Mouse (Mus musculus): ENCODE results near the gene Maml2.

GRCm38 (mm10) chr9:13525561-13526255, 228.0 kb downstream of the Maml2 start:
- no peak for TF ChIP-seq MAFK (IDR thresholded peaks at IDR 0.05; ENCODE audit: insufficient read depth, low read depth, low read length)
- TF ChIP-seq ZC3H11A (IDR thresholded peaks at IDR 0.05; ENCODE audit: borderline replicate concordance, low read depth, low read length) = no peak
- TF ChIP-seq ZNF384 (IDR thresholded peaks at IDR 0.05; ENCODE audit: low read depth, low read length) = no peak
